Mouse (Mus musculus): ENCODE data around the gene Gm49416.
"Not testable (repeated sequence)": the region's sequence is repeated elsewhere in the genome, so short reads cannot be mapped to it uniquely, and the experiment has no call there.

The Gm49416 gene

DNA sequence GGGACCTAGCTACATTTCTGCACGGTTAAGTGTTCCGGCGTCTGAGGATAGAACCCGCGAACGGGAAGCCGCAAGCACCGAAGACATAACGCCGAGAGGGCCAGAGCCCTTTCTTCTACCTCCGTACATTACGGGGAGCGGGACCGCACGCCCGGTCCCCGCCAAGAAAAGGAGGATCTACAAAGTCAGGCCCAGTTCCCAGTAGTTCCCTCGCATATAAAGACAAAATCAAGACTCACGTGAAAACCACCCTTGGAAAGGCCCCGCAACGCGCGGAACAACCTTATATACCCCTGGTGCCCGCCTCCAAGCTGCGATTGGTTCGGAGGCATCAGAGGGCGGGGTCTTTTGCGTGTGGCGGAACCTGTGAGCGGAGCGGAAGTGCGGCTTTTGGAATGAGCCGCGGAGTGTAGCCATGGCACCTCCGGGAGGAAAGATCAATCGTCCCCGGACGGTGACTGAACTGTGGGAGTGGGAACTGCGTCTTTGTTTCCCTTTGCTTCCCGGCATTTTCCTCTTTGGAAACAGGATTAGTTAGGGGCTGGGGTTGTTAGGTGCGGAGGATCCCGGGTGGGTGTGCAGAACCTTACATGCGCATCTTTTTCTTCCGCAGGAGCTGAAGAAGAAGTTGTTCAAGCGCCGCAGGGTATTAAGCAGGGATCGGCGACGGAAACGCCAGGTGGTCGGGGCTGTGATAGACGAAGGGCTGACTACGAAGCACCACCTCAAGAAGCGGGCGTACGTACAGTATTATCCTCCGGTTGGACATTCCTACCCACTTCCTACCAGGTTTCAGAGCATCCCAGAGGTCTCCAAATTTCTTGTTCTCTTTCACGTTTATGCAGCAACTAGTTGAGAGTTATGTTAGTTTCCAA lies at the start of gene Gm49416, which contains the start of gene 1810009A15Rik:
Gene Gm49416, plus strand, starts transcription at position 416 of the 875 bp plus-strand sequence.
Gene 1810009A15Rik, plus strand, starts transcription at position 343 of the 875 bp plus-strand sequence.
- peak; percentile 95 for DNase-seq (ENCODE audit: low read depth, low spot score)

DNA sequence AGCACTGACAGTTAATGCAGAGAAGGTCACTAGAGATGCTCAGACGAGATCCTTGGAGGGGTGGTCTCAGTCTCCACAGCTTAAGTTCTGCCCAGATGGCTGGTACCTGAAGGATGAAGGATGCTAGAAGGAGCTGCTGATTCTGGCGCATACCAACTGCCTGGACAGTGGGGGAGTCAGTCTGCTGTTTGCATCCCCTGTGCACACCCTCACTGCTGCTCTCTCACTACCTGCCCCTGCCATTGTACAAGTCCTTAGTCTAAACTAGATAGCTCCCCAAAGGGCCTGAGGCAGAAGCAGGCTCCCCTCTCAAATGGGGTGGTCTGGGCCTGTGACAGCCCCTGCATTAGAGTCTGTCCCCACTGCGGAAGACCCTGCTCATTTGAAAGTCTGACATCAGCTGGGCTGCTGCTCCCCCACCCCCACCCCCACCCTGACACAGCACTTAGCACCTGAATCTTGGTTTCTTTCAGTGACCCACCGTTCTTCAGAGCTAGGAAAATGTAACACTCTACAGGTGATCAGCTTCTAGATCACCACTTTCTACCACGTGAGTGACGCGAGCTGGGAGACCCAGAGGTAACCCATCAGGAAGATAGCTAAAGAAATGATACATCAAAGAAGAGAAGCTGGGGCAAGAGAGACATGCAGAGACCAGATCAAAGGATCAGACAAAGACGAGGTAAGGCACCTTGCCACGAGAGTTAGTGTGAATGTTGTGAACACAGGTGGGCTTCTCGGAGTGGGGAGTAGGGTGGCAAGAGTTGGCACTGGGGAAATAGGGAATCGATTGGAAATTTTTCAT lies 49.4 kb upstream of the Gm49416 start, which contains the start of gene Gng3:
Gene Gng3, minus strand, starts transcription at position 92 of the 805 bp plus-strand sequence.
- DNase-seq (ENCODE audit: low read depth, low spot score): no peak

DNA sequence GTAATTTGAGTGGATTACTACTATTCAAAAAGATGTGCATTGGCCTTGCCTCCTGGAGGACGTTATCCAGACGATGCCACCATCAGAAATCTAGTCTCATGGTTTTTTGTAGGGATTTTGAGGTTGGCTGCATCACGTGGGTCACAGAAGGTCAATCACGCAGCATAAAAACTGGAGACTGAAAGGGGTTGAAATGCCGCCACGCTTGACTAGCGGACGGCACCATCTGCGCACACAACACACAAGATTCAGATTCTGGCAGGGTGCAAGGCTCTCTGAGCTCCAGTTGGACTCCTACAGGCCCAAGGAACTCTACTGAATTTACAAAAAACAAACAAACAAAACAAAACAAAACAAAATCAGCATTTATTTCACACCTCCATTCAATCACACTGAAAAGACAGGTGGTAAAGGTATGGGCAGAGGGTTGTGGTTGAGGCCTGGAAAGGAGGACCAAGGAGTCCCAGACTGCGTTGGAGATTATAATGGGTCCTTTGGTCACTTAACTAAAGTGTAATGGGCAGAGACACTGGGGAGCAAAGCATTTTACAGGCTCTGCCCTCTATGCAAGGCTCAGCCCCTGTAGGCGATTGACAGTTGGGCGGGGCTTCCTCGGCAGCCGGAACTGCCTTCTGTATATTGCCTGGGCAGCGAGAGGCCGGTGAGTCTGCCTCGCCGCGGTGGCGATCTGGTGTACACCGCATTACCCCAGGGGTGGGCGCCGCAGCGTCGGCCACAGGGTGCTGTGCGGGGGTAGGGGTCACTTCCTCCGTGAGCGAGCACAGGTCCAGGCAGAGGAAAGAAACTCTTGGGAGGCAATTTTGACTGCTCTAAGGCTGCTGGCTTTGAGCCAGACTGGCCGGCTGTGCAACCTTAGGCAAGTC lies 48.6 kb upstream of the Gm49416 start:
- no peak for DNase-seq (ENCODE audit: low read depth, low spot score)

DNA sequence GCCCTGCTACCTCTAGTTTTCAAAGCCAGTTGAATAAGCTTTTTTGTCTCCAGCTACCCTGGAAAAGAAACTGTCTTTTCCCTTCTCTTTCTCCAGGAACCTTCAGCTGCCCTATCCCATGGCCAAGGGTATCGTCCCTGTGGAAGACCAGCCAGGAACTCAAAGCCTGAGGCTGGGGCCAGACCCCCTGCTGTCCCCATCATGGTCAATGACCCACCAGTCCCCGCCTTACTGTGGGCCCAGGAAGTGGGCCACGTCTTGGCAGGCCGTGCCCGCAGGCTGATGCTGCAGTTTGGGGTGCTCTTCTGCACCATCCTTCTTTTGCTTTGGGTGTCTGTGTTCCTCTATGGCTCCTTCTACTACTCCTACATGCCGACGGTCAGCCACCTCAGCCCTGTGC lies 47.7 kb upstream of the Gm49416 start:
- no peak for DNase-seq (ENCODE audit: low read depth, low spot score)

DNA sequence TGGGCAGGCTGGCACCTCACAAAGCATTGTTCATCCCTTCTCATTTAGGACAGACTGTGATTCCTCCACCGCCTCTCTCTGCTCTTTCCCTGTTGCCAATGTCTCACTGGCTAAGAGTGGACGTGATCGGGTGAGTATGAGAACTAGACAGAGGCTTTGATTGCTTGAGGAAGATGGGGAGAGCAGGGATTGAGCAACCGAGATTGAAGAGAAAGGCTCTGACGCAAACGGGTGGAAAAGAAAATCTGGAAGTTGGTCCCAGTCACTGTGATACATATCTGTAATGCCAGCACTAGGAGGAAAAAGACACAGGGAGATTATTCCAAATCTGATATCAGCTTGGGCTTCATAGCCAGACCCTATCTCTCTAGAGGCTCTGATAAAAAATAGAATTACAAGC lies 45.8 kb upstream of the Gm49416 start:
- DNase-seq (ENCODE audit: low read depth, low spot score): no peak

DNA sequence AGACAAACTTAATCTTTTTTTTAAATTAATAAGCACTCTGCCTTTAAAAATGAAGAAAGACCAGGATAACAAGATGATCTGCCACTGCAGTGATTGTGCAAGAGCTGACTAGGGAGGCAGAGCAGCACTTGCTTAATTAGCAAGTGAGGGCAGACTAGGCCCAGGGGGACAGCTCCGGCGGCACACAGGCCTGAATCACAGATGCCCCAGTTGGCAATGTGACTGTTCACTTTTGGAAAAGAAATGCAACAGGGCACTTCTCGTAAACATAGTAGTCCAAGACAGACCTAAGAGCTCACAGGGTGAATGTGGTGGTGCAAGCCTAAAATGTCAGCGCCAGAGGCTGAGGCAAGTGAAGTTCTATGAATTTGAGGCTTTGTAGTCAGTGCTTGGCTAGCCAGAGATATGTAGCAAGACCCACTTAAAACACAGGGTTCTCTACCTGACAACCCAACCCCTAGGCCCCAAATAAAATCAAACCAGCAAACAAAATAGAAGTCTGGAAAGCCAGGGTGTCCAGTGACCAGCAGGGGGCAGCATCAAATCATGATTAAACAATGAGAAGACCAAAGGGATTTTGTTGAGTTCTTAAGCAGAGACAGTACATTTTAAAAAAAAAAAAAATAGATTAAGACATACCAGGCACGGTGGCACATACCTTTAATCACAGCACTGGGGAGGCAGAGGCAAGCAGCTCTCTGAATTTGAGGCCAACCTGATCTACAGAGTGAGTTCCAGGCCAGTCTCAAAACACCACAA lies 44.2 kb upstream of the Gm49416 start:
- no peak for DNase-seq (ENCODE audit: low read depth, low spot score)

DNA sequence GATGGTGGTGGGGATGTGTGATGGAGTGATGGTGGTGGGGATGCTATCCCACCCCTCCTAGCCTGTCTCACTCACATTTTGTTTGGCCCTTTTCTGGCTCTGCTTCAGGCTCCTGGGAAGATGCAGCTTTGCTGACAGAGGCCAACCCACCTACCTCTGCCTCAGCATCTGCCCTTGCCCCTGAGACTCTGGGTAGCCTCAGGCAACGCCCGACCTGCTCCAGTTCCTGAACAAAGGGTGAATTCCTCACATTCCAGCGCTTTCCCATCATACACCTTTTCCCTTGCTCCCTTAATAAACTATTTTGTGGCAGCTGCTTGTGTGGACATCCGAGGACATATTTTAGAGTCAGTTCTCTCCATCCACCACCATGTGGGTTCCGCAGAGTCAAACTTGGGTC lies 40.4 kb upstream of the Gm49416 start:
- DNase-seq (ENCODE audit: low read depth, low spot score): no peak

DNA sequence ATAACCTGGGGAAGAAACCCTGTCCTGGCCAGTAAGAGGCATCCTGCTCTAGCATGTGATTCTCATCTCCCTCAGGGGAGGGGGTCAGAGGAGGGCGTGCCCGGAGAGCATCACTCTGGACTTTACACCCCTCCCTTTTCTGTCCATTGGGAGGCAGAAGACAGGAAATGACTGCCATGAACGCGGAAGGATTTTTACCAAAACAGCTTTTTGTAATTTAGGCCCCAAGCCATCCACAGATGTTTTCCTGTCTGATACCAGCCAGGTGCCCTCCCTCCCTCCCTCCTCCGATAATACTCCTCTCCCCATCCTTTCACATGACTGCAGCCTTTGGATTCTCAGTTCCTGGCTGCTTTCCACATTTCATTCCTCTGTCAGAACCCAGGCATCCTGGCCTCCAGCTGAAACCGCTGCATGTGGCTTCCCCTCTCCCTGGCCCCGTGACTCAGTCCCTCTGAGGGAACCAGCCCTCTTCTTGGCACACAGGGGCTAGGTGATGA lies 38.3 kb upstream of the Gm49416 start, which contains the start of gene Lrrn4cl:
Gene Lrrn4cl, plus strand, starts transcription at position 367 of the 500 bp plus-strand sequence.
- no peak for DNase-seq (ENCODE audit: low read depth, low spot score)

DNA sequence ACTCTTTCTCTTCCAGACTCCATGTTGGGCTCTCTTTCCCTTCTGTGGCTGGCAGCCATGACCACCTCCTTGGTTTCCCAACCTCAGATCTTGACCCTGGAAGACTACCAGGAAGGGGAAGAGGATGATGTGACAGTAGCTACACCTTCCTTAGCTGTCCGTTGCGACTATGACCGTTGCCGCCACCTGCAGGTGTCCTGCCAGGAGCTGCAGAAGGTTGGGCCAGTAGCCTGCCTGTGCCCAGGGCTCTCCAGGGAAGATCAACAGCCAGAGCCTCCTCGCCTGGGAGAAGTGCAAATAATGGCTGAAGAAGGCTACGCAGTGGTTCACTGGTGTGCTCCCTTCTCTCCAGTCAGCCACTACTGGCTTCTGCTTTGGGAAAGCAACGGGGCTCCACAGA lies 37.1 kb upstream of the Gm49416 start:
- DNase-seq (ENCODE audit: low read depth, low spot score): no peak

DNA sequence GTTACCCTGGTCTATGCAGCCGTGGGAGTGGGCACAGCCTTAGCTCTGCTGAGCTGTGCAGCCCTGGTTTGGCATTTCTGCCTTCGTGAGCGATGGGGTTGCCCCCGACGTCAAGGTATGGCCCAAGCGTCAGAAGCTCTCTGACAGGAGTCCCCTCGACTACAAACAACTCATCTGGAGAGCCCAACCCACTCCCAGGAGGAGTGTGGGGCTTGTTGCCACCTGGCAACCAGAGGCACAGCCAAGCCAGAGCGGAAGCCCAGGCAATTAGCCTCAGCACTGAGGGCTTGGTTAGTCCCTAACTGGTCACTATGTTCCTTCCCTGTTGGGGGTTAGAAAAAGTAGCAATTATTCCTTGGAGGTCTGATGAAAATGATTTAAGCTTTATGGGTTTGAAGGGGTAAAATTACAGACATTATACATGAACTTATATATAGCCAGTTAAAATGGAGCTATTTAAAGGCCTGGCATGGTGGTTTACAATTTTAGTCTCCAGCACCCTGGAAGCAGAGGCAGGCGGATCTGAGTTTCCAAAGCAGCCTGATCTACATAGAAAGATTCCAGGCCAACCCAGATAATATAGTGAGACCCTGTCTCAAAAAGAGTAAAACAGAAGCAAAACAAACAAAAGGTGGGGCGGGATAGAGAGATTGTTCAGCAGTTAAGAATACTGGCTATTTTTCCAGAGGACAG lies 36.3 kb upstream of the Gm49416 start:
- no peak for DNase-seq (ENCODE audit: low read depth, low spot score)

DNA sequence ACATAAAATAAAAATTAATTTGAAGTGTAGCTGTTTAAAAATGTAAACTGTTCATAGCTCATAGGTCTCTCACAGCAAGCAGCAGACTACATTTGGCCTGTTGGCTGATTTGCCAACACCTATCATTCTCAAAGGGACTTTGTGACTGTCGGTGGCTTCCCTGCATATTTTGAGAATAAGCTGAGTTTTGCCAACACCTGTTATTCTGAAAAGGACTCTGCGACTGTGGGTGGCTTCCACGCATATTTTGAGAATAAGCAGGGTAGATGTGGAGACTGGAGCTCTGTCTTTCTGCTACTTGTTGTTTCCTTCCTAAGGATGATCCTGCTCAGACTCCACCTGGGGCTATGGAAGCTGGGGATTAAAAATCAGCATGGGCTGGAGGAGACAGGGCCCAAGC lies 35.6 kb upstream of the Gm49416 start:
- DNase-seq (ENCODE audit: low read depth, low spot score): no peak

DNA sequence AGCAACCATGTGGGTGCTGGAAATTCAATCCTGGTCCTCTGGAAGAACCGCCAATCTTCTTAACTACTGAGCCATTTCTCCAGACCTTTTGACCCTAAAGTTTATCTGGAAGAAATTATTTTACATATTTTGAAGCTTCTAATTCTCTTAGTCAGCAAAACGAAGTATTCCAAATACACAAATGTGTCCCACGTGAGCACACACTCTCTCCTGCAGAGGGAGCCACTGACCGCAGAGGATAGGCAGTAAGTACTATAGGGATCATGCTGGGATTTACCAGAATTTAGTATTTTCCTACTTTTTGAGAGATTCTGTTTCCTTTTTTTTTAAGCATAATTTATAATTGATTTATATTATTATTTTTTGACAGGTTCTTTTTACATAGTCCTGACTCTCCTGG lies 31.0 kb upstream of the Gm49416 start:
- DNase-seq (ENCODE audit: low read depth, low spot score): no peak

DNA sequence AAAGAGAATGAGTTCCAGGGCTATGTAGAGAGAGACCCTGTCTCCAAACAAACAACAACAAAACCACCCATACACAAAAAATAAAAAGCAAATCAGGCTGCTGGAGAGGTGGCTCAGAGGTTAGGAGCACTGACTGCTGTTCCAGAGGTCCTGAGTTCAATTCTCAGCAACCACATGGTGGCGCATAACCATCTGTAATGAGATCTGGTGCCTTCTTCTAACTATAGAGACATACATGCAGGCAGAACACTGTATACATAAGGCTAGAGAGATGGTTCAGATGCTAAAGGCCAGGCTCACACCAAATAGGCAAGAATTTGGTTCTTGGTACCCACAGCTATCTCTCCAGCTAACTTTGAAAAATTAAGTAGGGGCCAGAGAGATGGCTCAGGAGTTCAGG lies 29.7 kb upstream of the Gm49416 start:
- DNase-seq (ENCODE audit: low read depth, low spot score): no peak

DNA sequence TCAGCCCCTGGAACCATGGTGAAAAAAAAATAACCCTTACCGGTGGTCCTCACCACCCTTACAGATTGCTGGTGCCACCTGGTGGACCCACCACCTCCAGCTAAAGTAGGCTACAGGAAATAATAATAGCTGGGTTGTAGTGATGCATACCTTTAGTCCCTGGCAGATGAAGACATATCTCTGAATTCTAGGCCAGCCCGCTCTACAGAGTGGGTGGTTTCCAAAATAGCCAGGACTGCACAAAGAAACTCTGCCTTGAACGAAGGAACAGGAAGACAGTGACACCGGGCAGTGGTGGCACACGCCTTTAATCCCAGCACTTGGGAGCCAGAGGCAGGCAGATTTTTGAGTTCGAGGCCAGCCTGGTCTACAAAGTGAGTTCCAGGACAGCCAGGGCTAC lies 24.5 kb upstream of the Gm49416 start:
- DNase-seq (ENCODE audit: low read depth, low spot score): no peak

DNA sequence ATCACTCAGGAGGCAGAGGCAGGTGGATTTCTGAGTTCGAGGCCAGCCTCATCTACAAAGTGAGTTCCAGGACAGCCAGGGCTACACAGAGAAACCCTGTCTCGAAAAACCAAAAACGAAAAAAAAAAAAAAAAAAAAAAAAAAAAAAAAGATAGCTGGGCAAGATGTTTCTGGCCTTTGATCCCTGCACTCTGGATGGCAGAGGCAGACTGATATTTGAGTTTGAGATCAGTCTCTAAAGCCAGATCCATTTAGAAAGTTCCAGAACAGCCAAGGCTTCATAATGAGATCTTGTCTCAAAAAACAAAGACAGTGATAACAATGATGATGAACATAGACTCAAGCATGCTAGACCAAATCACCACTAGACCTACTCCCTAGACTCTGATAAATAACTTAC lies 18.3 kb upstream of the Gm49416 start:
- DNase-seq (ENCODE audit: low read depth, low spot score): not testable (repeated sequence)

DNA sequence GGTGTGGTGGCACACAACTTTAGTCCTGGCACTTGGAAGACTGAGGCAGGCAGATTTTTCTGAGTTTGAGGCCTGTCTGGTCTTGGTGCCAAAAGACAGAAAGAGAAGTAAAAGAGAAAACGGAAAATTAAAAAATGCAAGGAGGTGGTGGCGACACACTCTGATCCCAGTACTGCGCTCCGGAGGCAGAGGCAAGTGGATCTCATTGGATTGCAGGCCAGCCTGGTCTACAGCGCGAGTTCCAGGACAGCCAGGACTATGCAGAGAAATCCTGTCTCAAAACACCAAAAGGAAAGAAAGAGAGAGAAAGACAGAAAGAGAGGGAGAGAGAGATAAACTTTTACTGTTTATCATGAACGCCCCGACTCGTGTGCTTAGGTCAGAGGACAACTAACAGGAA lies 17.9 kb upstream of the Gm49416 start:
- DNase-seq (ENCODE audit: low read depth, low spot score): no peak

DNA sequence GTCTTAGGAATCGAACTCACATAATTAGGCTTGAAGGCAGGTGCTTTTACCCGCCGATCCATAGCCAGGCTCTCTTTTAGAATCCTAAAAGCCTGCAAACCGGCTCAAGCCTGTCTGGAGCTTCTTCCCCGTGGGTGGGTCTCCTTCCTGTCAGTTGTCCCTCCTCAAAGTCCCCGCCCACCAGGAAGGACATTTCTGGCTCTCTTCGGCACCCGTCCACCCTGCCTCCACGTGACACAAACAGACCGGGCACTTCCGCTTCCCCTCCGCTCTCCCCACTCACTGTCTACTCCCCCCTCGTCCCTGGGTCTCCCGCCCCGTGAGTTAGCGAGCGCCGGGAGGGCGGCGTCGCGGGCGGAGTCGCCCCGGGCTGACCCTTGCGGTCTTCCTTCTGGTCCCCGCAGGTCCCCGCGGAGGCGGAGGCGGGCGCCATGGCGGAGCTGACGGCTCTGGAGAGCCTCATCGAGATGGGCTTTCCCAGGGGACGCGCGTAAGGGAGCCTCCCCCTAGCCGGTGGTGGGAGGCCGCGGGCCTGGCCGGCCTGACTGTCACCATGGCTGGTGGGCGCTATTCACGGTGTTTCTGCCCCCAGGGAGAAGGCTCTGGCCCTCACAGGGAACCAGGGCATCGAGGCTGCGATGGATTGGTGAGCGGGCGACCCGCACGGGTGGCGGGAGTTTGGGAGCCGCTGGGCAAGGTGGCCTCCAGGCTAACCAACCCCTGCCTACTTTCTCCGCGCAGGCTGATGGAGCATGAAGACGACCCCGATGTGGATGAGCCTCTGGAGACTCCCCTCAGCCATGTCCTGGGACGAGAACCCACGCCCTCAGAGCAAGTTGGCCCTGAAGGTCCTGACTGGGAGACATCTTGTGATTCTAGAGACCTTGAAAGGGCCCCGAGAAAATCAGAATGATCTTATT lies 17.2 kb upstream of the Gm49416 start, which contains the start of gene Ubxn1:
Gene Ubxn1, plus strand, starts transcription at position 230 of the 920 bp plus-strand sequence.
- DNase-seq (ENCODE audit: low read depth, low spot score): peak; percentile 91

DNA sequence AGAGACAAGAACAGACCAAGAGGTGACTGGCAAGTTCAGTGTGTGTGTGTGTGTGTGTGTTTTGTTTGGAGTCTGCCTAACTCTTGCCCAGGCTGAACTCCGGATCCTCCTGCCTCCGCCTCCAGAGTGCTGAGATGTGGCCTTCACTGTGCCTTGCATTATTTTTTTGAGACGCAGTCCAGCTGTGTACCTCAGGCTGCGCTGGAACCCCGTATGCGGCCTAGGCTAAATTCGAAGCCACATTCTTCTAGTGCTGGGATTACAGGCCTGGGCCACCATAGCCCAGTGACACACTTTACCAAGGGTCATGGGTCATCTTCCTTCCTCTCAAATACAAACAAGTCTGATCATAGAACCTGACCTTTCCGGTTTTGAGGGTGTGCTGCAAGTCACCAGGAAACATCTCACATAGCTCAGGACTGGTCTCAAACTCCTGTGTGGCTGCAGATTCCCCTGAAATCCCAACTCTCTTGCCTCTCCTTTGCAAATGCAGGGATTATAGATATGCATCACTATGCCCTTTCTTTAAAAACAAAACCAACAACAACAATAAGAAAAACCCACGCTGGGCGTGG lies 16.4 kb upstream of the Gm49416 start:
- no peak for DNase-seq (ENCODE audit: low read depth, low spot score)
